Mouse (Mus musculus): ENCODE data around the gene Cracr2a. TPM values are rescaled to one million over a fixed set of nuclear protein-coding genes. Genes with fewer than 3 reads are reported as not detected.

Gene Cracr2a
- polyA plus RNA-seq, 1 experiment from 2014 or later: 2.0 TPM

- no peaks in the 10 kb centered on the region for H3K36me3 ChIP-seq
- 42% methylated on average over 15 of the region's 15 CpGs for WGBS
- H3K27ac ChIP-seq: peak overlapping the region; percentile 14; the same call in 1 of the 2 replicates
- no peaks in the 10 kb centered on the region for H3K9me3 ChIP-seq
- H3K27me3 ChIP-seq: no peaks in the 10 kb centered on the region
- ATAC-seq (ENCODE audit: insufficient number of reproducible peaks, insufficient read depth, low FRiP score, low TSS enrichment): 0 out of 2 replicates have a peak, but pooled peaks have one; percentile 50
- no peak overlapping the region for H3K4me3 ChIP-seq
- H3K9ac ChIP-seq: no peak overlapping the region
- no peak overlapping the region for H3K4me2 ChIP-seq (replicated peaks)
- H3K4me1 ChIP-seq: peaks cover 5% of the 10 kb centered on the region
Measured at GRCm38 (mm10) chr6:127605067-127606025, 44.2 kb downstream of the Cracr2a start.

GRCm38 (mm10) chr6:127609673-127610072 is 48.5 kb downstream of the Cracr2a start:
- Histone ChIP-seq H3K27ac (no peak overlapping the region), H3K36me3 (no peaks in the 10 kb centered on the region), H3K27me3 (no peaks in the 10 kb centered on the region), H3K9ac (no peak overlapping the region), H3K4me3 (no peak overlapping the region), H3K4me2 (replicated peaks) (no peak overlapping the region), H3K9me3 (no peaks in the 10 kb centered on the region), H3K4me1 (peaks cover 5% of the 10 kb centered on the region)
- no peak for ATAC-seq (ENCODE audit: insufficient number of reproducible peaks, insufficient read depth, low FRiP score, low TSS enrichment)

- H3K9ac ChIP-seq: no peak overlapping the region
- ATAC-seq (ENCODE audit: insufficient number of reproducible peaks, insufficient read depth, low FRiP score, low TSS enrichment): no peak
Measured at GRCm38 (mm10) chr6:127611216-127611615, 50.1 kb downstream of the Cracr2a start.

GRCm38 (mm10) chr6:127614083-127614984 is 53.2 kb downstream of the Cracr2a start:
- Histone ChIP-seq H3K9me3 (no peaks in the 10 kb centered on the region), H3K36me3 (no peaks in the 10 kb centered on the region), H3K27ac (no peak overlapping the region), H3K9ac (no peak overlapping the region), H3K4me3 (no peak overlapping the region), H3K4me2 (replicated peaks) (no peak overlapping the region), H3K4me1 (no peaks in the 10 kb centered on the region), H3K27me3 (no peaks in the 10 kb centered on the region)
- no peak for ATAC-seq (ENCODE audit: insufficient number of reproducible peaks, insufficient read depth, low FRiP score, low TSS enrichment)
- WGBS: 60% methylated on average over 13 of the region's 13 CpGs

More at GRCm38 (mm10) chr6:127611216-127611615, 50.1 kb downstream of the Cracr2a start:
- H3K36me3 ChIP-seq: no peaks in the 10 kb centered on the region
- no peak overlapping the region for H3K4me2 ChIP-seq (replicated peaks)
- 79% methylated on average over 12 of the region's 12 CpGs for WGBS
- no peaks in the 10 kb centered on the region for H3K9me3 ChIP-seq
- no peaks in the 10 kb centered on the region for H3K4me1 ChIP-seq
- H3K27ac ChIP-seq: no peak overlapping the region
- no peaks in the 10 kb centered on the region for H3K27me3 ChIP-seq
- no peak overlapping the region for H3K4me3 ChIP-seq

GRCm38 (mm10) chr6:127616623-127617022 is 55.5 kb downstream of the Cracr2a start:
- Histone ChIP-seq H3K4me2 (replicated peaks) (no peak overlapping the region), H3K9ac (no peak overlapping the region), H3K4me1 (no peaks in the 10 kb centered on the region), H3K27ac (no peak overlapping the region), H3K9me3 (no peaks in the 10 kb centered on the region), H3K4me3 (no peak overlapping the region), H3K27me3 (no peaks in the 10 kb centered on the region), H3K36me3 (no peaks in the 10 kb centered on the region)
- WGBS: 86% methylated on average over 1 of the region's 1 CpGs
- ATAC-seq (ENCODE audit: insufficient number of reproducible peaks, insufficient read depth, low FRiP score, low TSS enrichment): no peak

GRCm38 (mm10) chr6:127617258-127618025 is 56.3 kb downstream of the Cracr2a start:
- Histone ChIP-seq H3K4me1 (no peaks in the 10 kb centered on the region), H3K9ac (no peak overlapping the region), H3K4me3 (no peak overlapping the region), H3K4me2 (replicated peaks) (no peak overlapping the region), H3K9me3 (no peaks in the 10 kb centered on the region), H3K36me3 (no peaks in the 10 kb centered on the region), H3K27me3 (no peaks in the 10 kb centered on the region), H3K27ac (no peak overlapping the region)
- no peak for ATAC-seq (ENCODE audit: insufficient number of reproducible peaks, insufficient read depth, low FRiP score, low TSS enrichment)
- WGBS: 30% methylated on average over 10 of the region's 10 CpGs

- Histone ChIP-seq H3K9ac (no peak overlapping the region), H3K36me3 (no peaks in the 10 kb centered on the region), H3K4me2 (replicated peaks) (no peak overlapping the region), H3K9me3 (no peaks in the 10 kb centered on the region), H3K4me3 (no peak overlapping the region), H3K4me1 (no peaks in the 10 kb centered on the region), H3K27ac (no peak overlapping the region), H3K27me3 (no peaks in the 10 kb centered on the region)
- ATAC-seq (ENCODE audit: insufficient number of reproducible peaks, insufficient read depth, low FRiP score, low TSS enrichment): no peak
- WGBS: 73% methylated on average over 4 of the region's 4 CpGs
Measured at GRCm38 (mm10) chr6:127618686-127619085, 57.5 kb downstream of the Cracr2a start.

- no peak for ATAC-seq (ENCODE audit: insufficient number of reproducible peaks, insufficient read depth, low FRiP score, low TSS enrichment)
- 35% methylated on average over 5 of the region's 5 CpGs for WGBS
Measured at GRCm38 (mm10) chr6:127625135-127625534, 64.0 kb downstream of the Cracr2a start.

GRCm38 (mm10) chr6:127627453-127627852 is 66.3 kb downstream of the Cracr2a start:
- no peak overlapping the region for H3K9ac ChIP-seq
- no peak overlapping the region for H3K27ac ChIP-seq
- no peaks in the 10 kb centered on the region for H3K36me3 ChIP-seq
- ATAC-seq (ENCODE audit: insufficient number of reproducible peaks, insufficient read depth, low FRiP score, low TSS enrichment): no peak
- H3K4me1 ChIP-seq: peaks cover 7% of the 10 kb centered on the region; the same call in 1 of the 2 replicates
- H3K4me2 ChIP-seq (replicated peaks): no peak overlapping the region
- H3K9me3 ChIP-seq: no peaks in the 10 kb centered on the region
- no peak overlapping the region for H3K4me3 ChIP-seq
- 0 out of 2 replicates have a peak, but pooled peaks cover 3% of the 10 kb centered on the region for H3K27me3 ChIP-seq
- WGBS: 29% methylated on average over 9 of the region's 9 CpGs

More at GRCm38 (mm10) chr6:127625135-127625534, 64.0 kb downstream of the Cracr2a start:
- Histone ChIP-seq H3K4me3 (no peak overlapping the region), H3K4me1 (peaks cover 7% of the 10 kb centered on the region; the same call in 1 of the 2 replicates), H3K36me3 (no peaks in the 10 kb centered on the region), H3K27me3 (0 out of 2 replicates have a peak, but pooled peaks cover 3% of the 10 kb centered on the region), H3K27ac (no peak overlapping the region), H3K9ac (no peak overlapping the region), H3K9me3 (no peaks in the 10 kb centered on the region), H3K4me2 (replicated peaks) (no peak overlapping the region)

GRCm38 (mm10) chr6:127629249-127629648 is 68.1 kb downstream of the Cracr2a start:
- Histone ChIP-seq H3K27ac (no peak overlapping the region), H3K4me3 (no peak overlapping the region), H3K27me3 (0 out of 2 replicates have a peak, but pooled peaks cover 3% of the 10 kb centered on the region), H3K4me2 (replicated peaks) (no peak overlapping the region), H3K36me3 (no peaks in the 10 kb centered on the region), H3K4me1 (peaks cover 7% of the 10 kb centered on the region; the same call in 1 of the 2 replicates), H3K9ac (no peak overlapping the region), H3K9me3 (no peaks in the 10 kb centered on the region)
- no peak for ATAC-seq (ENCODE audit: insufficient number of reproducible peaks, insufficient read depth, low FRiP score, low TSS enrichment)
- 87% methylated on average over 2 of the region's 2 CpGs for WGBS

GRCm38 (mm10) chr6:127634858-127635257 is 73.7 kb downstream of the Cracr2a start:
- Histone ChIP-seq H3K27ac (no peak overlapping the region), H3K36me3 (no peaks in the 10 kb centered on the region), H3K4me1 (0 out of 2 replicates have a peak, but pooled peaks cover 3% of the 10 kb centered on the region), H3K9me3 (no peaks in the 10 kb centered on the region), H3K4me3 (no peak overlapping the region), H3K9ac (no peak overlapping the region), H3K4me2 (replicated peaks) (no peak overlapping the region), H3K27me3 (no peaks in the 10 kb centered on the region)
- ATAC-seq (ENCODE audit: insufficient number of reproducible peaks, insufficient read depth, low FRiP score, low TSS enrichment): no peak
- 71% methylated on average over 2 of the region's 2 CpGs for WGBS

Measured in embryonic facial prominence, embryonic 12.5 days (tissue).